Mouse (Mus musculus) hindbrain, embryonic 13.5 days (tissue): ENCODE measurements around the gene Olfr543. TPM values are rescaled to one million over a fixed set of nuclear protein-coding genes. Genes with fewer than 3 reads are reported as not detected.
"Not testable (repeated sequence)": the region's sequence is repeated elsewhere in the genome, so short reads cannot be mapped to it uniquely, and the experiment has no call there.

Experiments used
- ATAC-seq: fragments of 200-750 bp; cut with Nextera tagmentation; 2 replicates; pipeline ENCODE4 v1.8.0; 2017; ENCODE audit warnings: moderate TSS enrichment; ENCODE audit not compliant: low FRiP score
- H3K27ac ChIP-seq: fragments of 300-500 bp; sonication (generic); 2 replicates; pipeline ENCODE4 v1.5.1; 2015; ENCODE audit warnings: inconsistent platforms, mild to moderate bottlenecking, moderate library complexity
- H3K27me3 ChIP-seq: fragments of 300-500 bp; sonication (generic); 2 replicates; pipeline ENCODE4 v1.6.1; 2015; ENCODE audit warnings: mild to moderate bottlenecking, inconsistent platforms
- H3K36me3 ChIP-seq: fragments of 300-500 bp; sonication (generic); 2 replicates; pipeline ENCODE4 v1.6.1; 2015; ENCODE audit warnings: mild to moderate bottlenecking, inconsistent platforms
- H3K4me1 ChIP-seq: fragments of 300-500 bp; sonication (generic); replicated peaks from 2 replicates; pipeline ENCODE4 v1.6.1; 2015; ENCODE audit warnings: inconsistent platforms
- H3K4me2 ChIP-seq: fragments of 300-500 bp; sonication (generic); 2 replicates; pipeline ENCODE4 v1.6.1; 2015; ENCODE audit warnings: inconsistent platforms, mild to moderate bottlenecking, moderate library complexity
- H3K4me3 ChIP-seq: fragments of 300-500 bp; sonication (generic); 2 replicates; pipeline ENCODE4 v1.5.1; 2015; ENCODE audit warnings: mild to moderate bottlenecking, inconsistent platforms
- H3K9ac ChIP-seq: fragments of 300-500 bp; sonication (generic); 2 replicates; pipeline ENCODE4 v1.6.1; 2015; ENCODE audit warnings: mild to moderate bottlenecking, inconsistent platforms
- H3K9me3 ChIP-seq: fragments of 300-500 bp; sonication (generic); 2 replicates; pipeline ENCODE4 v1.6.1; 2016; ENCODE audit warnings: inconsistent platforms
- WGBS: fragments of 180-500 bp; shearing (Covaris S2); methylation state at CpG from one replicate; pipeline ENCODE4 v1.1.7; 2015; 5-methylcytosine and 5-hydroxymethylcytosine counted together
- polyA plus RNA-seq: library from polyadenylated mRNA; unstranded; fragments of >200 nt; fragmentation: Nextera tagmentation; extraction: Ambion mirVana; gene quantifications from 2 replicates; pipeline ENCODE4 v1.2.1, GENCODE M21; 2015

The Olfr543 gene
- polyA plus RNA-seq, 1 experiment from 2014 or later, result 0.60 TPM

GRCm38 (mm10) chr7:102499473-102499872 lies 18.0 kb upstream of the Olfr543 start, which contains the start of gene Olfr545:
Gene Olfr545 (minus strand): TSS chr7:102499573.
- H3K4me1 ChIP-seq, result no peaks in the 10 kb centered on the region
- H3K4me2 ChIP-seq, result no peak within 1 kb of the TSS
- ATAC-seq, result no peak
- no peak within 1 kb of the TSS for H3K9ac ChIP-seq
- H3K36me3 ChIP-seq, result no peaks in the 10 kb centered on the region
- H3K27ac ChIP-seq, result no peak within 1 kb of the TSS
- no peaks in the 10 kb centered on the region for H3K27me3 ChIP-seq
- H3K4me3 ChIP-seq, result no peak within 1 kb of the TSS
- H3K9me3 ChIP-seq, result no peaks in the 10 kb centered on the region
- WGBS, result 64% methylated on average over 3 of the region's 3 CpGs

- H3K27me3 ChIP-seq, H3K27ac ChIP-seq, H3K9ac ChIP-seq, H3K4me1 ChIP-seq, H3K9me3 ChIP-seq, ATAC-seq, H3K4me2 ChIP-seq, H3K36me3 ChIP-seq, H3K4me3 ChIP-seq: not testable (repeated sequence)
- 58% methylated on average over 7 of the region's 7 CpGs for WGBS
These were observed 12.9 kb upstream of the Olfr543 start for GRCm38 (mm10) chr7:102494416-102494815.

- ATAC-seq, result no peak
- WGBS, result 54% methylated on average over 1 of the region's 1 CpGs
- H3K9me3 ChIP-seq, result no peaks in the 10 kb centered on the region
- H3K36me3 ChIP-seq, result no peaks in the 10 kb centered on the region
- H3K4me1 ChIP-seq, result no peaks in the 10 kb centered on the region
- no peak within 1 kb of the TSS for H3K9ac ChIP-seq
- H3K4me2 ChIP-seq, result no peak within 1 kb of the TSS
- no peak within 1 kb of the TSS for H3K27ac ChIP-seq
- no peak within 1 kb of the TSS for H3K4me3 ChIP-seq
- H3K27me3 ChIP-seq, result no peaks in the 10 kb centered on the region
These were observed 6.7 kb upstream of the Olfr543 start, which contains the start of gene Olfr544 for GRCm38 (mm10) chr7:102488161-102488560. Gene Olfr544 (minus strand): TSS chr7:102488313.

GRCm38 (mm10) chr7:102486105-102486504 lies 4.6 kb upstream of the Olfr543 start:
- Histone ChIP-seq H3K4me1 (no peaks in the 10 kb centered on the region), H3K27me3 (no peaks in the 10 kb centered on the region), H3K36me3 (no peaks in the 10 kb centered on the region), H3K4me3 (no peak overlapping the region), H3K9me3 (no peaks in the 10 kb centered on the region), H3K27ac (no peak overlapping the region), H3K4me2 (no peak overlapping the region), H3K9ac (no peak overlapping the region)
- ATAC-seq, result no peak
- 95% methylated on average over 1 of the region's 1 CpGs for WGBS

GRCm38 (mm10) chr7:102484766-102485165 lies 3.3 kb upstream of the Olfr543 start:
- not testable (repeated sequence) for H3K4me3 ChIP-seq, ATAC-seq, H3K4me1 ChIP-seq, H3K4me2 ChIP-seq, H3K9me3 ChIP-seq, H3K9ac ChIP-seq, H3K27me3 ChIP-seq, H3K27ac ChIP-seq, H3K36me3 ChIP-seq
- WGBS, result 66% methylated on average over 8 of the region's 8 CpGs

GRCm38 (mm10) chr7:102483665-102484064 lies 2.2 kb upstream of the Olfr543 start:
- no peak overlapping the region for H3K27ac ChIP-seq

GRCm38 (mm10) chr7:102480821-102481220 lies 658 bp downstream of the Olfr543 start:
- ATAC-seq, result no peak
- 95% methylated on average over 4 of the region's 4 CpGs for WGBS
- Histone ChIP-seq H3K27ac (no peak overlapping the region), H3K27me3 (no peaks in the 10 kb centered on the region), H3K36me3 (peaks cover 4% of the 10 kb centered on the region; the same call in 1 of the 2 replicates), H3K4me2 (no peak overlapping the region), H3K9me3 (no peaks in the 10 kb centered on the region), H3K4me3 (no peak overlapping the region), H3K9ac (no peak overlapping the region), H3K4me1 (no peaks in the 10 kb centered on the region)

More at GRCm38 (mm10) chr7:102483665-102484064, 2.2 kb upstream of the Olfr543 start:
- H3K9me3 ChIP-seq, result no peaks in the 10 kb centered on the region
- H3K36me3 ChIP-seq, result no peaks in the 10 kb centered on the region
- WGBS, result 96% methylated on average over 2 of the region's 2 CpGs
- no peak overlapping the region for H3K4me2 ChIP-seq
- ATAC-seq, result no peak
- no peaks in the 10 kb centered on the region for H3K27me3 ChIP-seq
- H3K4me3 ChIP-seq, result no peak overlapping the region
- no peaks in the 10 kb centered on the region for H3K4me1 ChIP-seq
- H3K9ac ChIP-seq, result no peak overlapping the region

- Histone ChIP-seq H3K4me2 (no peak overlapping the region), H3K36me3 (peaks cover 6% of the 10 kb centered on the region; the same call in 1 of the 2 replicates), H3K4me3 (no peak overlapping the region), H3K9me3 (no peaks in the 10 kb centered on the region), H3K27me3 (no peaks in the 10 kb centered on the region), H3K4me1 (no peaks in the 10 kb centered on the region), H3K9ac (no peak overlapping the region), H3K27ac (no peak overlapping the region)
- 79% methylated on average over 5 of the region's 5 CpGs for WGBS
- no peak for ATAC-seq
These were observed 2.0 kb downstream of the Olfr543 start for GRCm38 (mm10) chr7:102479368-102480078.

- H3K27me3 ChIP-seq, result no peaks in the 10 kb centered on the region
- no peak overlapping the region for H3K9ac ChIP-seq
- H3K4me1 ChIP-seq, result no peaks in the 10 kb centered on the region
- H3K36me3 ChIP-seq, result peaks cover 6% of the 10 kb centered on the region; the same call in 1 of the 2 replicates
- no peak overlapping the region for H3K4me2 ChIP-seq
- WGBS, result 86% methylated on average over 3 of the region's 3 CpGs
- H3K27ac ChIP-seq, result no peak overlapping the region
- H3K4me3 ChIP-seq, result no peak overlapping the region
- H3K9me3 ChIP-seq, result no peaks in the 10 kb centered on the region
- ATAC-seq, result no peak
These were observed 2.6 kb downstream of the Olfr543 start for GRCm38 (mm10) chr7:102478926-102479325.

- Histone ChIP-seq H3K4me3 (no peak overlapping the region), H3K27me3 (no peaks in the 10 kb centered on the region), H3K36me3 (peaks cover 6% of the 10 kb centered on the region; the same call in 1 of the 2 replicates), H3K9me3 (no peaks in the 10 kb centered on the region), H3K27ac (no peak overlapping the region), H3K9ac (no peak overlapping the region), H3K4me2 (no peak overlapping the region), H3K4me1 (no peaks in the 10 kb centered on the region)
- ATAC-seq, result no peak
- WGBS, result 90% methylated on average over 4 of the region's 4 CpGs
These were observed 3.1 kb downstream of the Olfr543 start for GRCm38 (mm10) chr7:102478425-102478824.

- no peak for ATAC-seq
- Histone ChIP-seq H3K27me3 (no peaks in the 10 kb centered on the region), H3K4me2 (no peak overlapping the region), H3K9ac (no peak overlapping the region), H3K36me3 (peaks cover 6% of the 10 kb centered on the region; the same call in 1 of the 2 replicates), H3K27ac (no peak overlapping the region), H3K9me3 (no peaks in the 10 kb centered on the region), H3K4me3 (no peak overlapping the region), H3K4me1 (no peaks in the 10 kb centered on the region)
- 78% methylated on average over 11 of the region's 11 CpGs for WGBS
These were observed 4.1 kb downstream of the Olfr543 start for GRCm38 (mm10) chr7:102477377-102477776.

GRCm38 (mm10) chr7:102476601-102477000 lies 4.9 kb downstream of the Olfr543 start:
- no peaks in the 10 kb centered on the region for H3K27me3 ChIP-seq
- no peaks in the 10 kb centered on the region for H3K9me3 ChIP-seq
- ATAC-seq, result no peak
- no peak overlapping the region for H3K9ac ChIP-seq
- H3K27ac ChIP-seq, result no peak overlapping the region
- 95% methylated on average over 5 of the region's 5 CpGs for WGBS
- no peak overlapping the region for H3K4me2 ChIP-seq
- H3K4me1 ChIP-seq, result no peaks in the 10 kb centered on the region
- H3K4me3 ChIP-seq, result no peak overlapping the region
- peaks cover 6% of the 10 kb centered on the region; the same call in 1 of the 2 replicates for H3K36me3 ChIP-seq

GRCm38 (mm10) chr7:102472675-102473074 lies 8.8 kb downstream of the Olfr543 start:
- Histone ChIP-seq H3K27ac (no peak overlapping the region), H3K9ac (no peak overlapping the region), H3K4me3 (no peak overlapping the region), H3K4me2 (no peak overlapping the region), H3K36me3 (peaks cover 18% of the 10 kb centered on the region), H3K4me1 (no peaks in the 10 kb centered on the region), H3K27me3 (no peaks in the 10 kb centered on the region), H3K9me3 (no peaks in the 10 kb centered on the region)
- WGBS, result 77% methylated on average over 5 of the region's 5 CpGs
- ATAC-seq, result no peak
